Mouse (Mus musculus) fat pad, adult 2 months (tissue): ENCODE measurements around the gene Ntm.
A peak's percentile ranks its signal among the peaks of the same experiment; 100 is the strongest.

Experiments
- DNase-seq: peaks from one replicate; pipeline ENCODE4 v3.0.0-alpha.2; 2011; ENCODE audit warnings: low read depth, low spot score; ENCODE audit errors: extremely low read depth

Gene Ntm

DNA sequence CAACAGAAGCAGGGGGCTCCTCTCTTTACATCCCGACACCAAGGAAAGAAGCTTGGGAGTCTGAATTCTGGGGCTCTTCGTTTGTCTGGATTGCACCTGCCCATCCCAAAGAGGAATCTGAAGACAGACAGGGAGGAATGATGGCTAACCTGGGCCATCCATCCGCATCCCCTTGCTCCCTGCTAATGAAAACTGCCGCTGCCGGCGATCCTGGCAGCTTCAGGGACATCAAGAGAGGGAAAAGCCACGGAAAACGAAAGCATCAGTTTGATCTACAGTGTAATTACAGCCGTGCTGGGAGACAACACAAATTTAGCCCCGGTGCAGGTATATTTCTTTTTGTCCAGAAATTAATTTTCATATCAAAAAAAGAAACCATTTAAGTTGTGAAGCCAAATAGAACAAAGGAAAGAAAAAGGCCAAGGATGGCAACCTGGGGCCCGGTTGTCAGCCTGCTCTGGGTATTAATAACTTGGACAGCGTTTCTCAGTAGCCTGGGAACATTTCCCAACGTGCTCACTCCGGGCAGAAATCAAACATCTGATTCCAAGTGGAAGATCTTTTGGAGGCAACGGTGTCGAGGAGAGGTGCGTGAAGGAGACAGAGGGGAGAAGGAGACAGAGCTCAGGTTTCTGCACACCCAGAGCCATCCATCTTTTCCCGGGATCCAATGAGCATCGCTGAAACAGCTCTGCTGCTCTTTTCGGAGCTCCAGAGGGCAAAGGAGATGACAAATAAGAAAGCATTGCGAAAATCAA is 368.2 kb downstream of the Ntm start:
- DNase-seq = no peak

DNA sequence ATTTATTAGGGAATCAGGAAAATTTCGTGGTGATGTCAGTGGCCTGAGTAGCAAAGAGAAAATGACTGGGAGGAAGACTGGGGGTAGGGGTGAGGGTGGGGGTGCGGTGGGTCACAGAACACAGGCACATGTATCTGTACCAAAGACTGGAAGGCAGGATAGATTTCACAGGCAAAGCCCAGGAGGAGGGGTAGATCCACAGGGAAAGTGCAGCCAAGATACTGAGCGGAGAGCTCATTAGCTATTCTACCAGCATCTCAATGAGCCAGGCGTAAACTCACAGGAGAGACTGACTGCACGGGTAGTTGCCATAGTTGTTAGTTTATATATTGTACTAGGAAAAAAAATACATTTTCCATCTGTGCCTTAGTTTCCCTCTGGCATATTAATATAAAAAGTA is 375.6 kb downstream of the Ntm start:
- DNase-seq = no peak

DNA sequence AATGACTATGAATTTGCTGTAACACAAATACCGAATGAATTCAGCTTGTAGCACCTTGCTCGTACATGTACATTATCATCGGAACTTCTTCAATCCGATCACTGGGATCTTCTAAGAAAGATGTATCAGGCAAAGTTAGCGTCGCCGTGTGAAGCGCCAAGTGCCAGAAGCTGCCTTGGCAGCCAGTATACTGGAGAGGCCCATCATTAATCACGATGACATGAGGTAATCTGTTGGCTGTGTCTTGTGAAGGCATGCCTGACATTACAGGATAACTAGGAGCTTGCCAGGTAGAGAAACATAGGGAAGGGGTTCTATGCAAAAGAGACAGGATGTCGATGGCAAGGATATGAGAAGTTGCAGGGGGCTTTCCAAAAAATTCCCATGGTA is 376.6 kb downstream of the Ntm start:
- no peak for DNase-seq

DNA sequence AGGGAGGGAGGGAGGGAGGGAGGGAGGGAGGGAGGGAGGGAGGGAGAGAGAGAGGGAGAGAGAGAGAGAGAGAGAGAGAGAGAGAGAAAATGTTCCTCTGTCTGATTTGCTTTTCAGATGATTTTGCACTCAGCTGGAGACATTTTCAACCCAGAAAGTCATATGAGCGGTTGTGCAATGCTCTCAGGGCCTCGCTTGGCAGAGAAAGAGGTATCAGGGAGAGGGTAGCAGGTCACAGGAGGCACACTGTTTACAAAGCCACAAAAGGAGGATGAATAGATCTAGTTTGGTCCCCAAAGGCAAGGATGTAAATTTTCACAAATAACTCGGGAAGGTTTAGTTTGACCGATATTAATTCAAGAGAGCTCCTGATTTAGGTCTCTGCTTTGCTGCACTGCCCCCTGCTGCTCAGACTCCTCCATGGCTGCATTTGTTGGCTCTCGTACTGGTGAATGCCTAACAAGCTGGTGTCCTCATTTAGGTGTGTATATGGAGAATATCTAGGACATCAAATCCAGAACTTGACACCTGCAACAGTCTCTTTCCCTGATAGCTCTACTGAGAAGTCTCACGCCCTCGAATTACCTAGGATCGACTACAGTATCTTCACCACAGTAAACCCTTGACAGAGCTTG is 377.1 kb downstream of the Ntm start:
- no peak for DNase-seq

DNA sequence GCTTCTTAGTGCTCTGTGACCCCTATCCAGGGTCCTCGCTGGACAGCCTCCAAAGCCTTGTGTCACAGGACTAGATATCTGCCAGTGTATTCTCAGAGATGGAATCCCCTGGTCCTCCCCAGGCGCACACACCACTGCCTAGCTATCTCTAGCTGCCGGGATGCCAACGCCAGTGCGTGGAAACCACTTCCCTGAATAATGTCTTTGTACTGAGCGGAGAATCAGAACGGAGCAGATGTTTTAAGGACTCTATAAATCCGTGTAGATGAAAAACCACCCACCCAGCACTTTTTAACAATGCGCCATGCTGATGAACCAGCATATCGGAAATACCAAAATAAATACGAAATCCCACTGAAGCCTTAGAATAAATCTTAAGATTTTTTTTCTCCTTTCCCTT is 384.7 kb downstream of the Ntm start:
- DNase-seq = no peak

DNA sequence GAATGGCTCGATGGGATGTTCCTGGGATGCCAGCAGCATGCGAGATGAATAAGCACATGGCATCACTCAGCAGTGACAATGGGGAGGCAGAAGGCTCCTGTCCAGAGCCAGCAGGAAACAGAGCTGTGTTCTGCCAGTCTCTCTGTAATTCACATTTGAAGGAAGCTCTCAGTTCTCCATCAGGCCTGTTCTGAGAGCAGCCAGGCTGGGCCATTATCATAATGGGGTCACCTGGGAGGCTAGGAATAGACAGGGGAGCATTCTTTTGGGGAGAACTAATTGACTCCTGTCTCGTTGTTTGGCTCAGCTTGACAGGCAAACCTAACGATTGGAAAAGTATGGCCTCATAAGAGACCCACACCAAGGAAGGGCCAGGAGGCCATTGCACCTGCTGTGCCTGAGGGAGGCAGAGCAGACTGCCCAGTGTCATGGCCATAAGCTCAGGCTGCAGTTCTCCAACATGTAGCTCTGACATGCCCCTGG is 386.8 kb downstream of the Ntm start:
- no peak for DNase-seq

DNA sequence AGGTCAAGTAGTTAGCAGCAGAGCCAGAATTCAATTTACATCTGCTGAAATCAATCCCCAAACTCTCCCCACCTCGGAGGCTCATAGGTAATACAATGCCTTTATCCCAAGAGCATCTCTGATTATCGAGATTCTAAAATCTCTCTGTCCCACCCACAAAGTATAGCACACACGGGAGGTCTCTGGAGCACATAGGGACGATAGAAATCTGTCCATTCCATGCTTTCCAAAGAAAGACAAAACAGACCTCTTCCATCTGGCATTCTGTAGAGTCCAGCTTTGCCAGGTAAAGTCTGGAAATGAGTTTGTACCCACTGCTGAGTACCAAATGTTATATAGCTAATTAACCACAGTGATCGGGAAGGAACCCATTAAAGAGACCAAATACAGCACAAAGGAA is 388.4 kb downstream of the Ntm start:
- no peak for DNase-seq

DNA sequence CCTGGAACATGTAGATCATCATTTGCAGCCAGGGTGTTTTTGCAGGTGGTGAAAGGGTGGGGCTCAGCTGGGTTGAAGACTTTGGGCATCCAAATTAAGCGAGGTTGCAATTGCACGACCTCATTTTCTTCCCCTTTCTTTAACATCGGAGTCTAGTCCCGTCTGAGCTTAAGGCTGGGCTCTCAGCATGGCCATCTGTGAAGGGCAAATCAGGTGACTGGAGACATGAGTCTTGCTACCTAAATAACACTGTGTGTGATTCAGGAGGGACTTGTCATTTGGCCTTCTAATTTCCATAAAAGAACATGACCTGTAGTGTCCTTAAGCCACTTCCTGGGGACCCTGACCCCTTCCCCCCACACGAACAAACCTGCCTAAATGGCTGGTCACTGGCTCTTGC is 394.4 kb downstream of the Ntm start:
- no peak for DNase-seq

DNA sequence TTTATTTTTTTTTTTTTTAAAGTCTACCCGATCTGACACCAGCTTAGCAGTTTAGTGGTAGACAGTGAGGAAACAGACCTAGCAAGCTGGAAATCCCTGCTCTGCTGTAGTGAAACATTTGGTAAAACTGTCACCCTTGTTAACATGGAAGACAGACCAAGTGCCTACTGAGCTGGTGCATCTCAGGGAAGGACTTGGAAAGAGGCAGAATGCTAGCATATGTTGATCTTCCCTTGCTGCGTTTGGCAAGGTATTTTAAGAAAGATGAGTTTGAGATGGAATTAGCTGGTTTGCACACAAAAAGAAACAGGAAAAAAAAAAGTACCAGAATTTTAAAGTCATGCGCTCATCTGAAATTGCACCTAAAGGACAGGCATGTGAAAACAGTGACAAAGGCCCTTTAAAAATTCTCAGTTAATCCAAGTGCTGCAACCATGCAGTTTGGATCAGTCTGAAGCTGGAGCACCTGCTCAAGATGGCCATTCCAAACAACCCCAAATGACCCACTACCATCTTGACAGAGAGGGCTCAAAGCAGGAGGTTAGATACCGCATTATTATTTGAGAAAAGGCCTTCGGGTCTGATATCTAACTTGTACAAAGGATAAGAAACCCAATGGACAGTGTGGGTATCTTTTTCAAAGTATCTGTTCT is 400.4 kb downstream of the Ntm start:
- DNase-seq = no peak

DNA sequence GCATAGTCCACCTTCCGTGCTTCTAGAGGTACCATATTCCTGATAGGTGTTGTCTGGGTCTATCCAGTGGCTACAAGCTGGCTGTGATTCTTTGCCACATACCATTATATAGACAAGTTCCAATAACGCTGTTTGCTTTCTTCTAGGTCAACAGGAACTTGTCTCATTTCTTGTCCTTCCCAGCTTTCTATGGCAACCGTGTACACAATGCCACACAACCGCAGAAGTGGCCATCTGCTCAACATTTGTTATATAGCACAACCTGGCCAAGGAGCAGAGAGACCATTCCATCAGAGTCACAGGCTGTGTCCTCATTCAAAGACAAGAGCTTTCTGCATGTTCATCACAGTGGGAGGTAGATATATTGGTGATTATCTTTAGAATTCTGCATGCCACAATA is 404.0 kb downstream of the Ntm start:
- DNase-seq = no peak

DNA sequence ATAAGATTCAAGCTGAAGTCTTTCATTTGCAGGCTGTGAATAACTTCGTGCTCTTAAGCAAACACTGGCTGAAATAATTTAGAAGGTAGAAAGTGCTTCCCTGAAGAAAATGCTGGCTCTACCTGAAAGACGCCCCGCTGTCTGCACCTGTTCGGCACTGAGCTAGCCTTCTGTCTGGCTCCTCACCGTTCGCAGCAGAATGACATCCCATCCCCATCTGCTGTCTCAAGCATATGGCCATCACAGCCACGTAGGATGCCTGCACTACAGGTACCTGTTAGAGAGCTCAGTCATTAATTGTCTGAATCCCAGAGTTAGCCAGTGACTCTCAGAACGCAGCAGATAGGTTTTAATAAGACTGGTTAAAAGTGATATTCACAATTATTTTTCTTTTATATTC is 412.4 kb downstream of the Ntm start:
- no peak for DNase-seq

DNA sequence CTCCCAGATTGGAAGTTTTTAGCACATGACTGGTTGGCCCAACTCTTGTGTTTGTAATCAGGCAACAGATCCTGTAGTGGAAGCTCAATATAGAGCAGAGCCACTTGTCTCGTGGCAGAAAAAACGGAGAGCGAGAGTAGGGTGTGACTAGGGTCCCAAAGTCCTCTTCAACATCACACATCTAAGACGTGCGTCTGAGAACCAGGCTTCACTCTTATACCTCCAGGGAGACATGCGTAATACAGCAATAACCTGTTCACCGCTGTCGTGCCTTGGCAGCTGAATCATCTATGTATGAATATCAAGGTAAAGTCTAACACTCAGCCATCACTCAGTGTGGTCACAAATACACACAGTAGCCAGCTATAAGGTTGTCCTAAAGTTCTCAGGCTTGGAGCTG is 412.8 kb downstream of the Ntm start:
- no peak for DNase-seq

DNA sequence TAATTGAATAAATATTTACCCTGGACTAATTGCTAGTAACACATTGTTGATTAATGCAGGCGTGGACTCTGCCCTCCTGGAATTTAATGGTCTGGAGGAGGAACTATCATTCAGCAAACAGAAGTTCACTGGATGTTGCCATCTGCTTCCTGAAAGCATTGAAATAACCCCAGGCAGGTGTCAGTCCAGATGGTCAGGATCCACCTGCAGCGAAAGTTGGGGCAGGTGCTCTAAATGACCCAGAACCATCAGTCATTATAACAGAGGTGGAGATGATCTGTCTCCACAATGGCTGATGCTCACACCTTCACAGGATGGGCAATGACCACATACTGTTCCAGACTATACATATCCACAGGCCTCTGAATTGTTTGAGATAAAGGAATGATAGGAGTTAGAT is 426.5 kb downstream of the Ntm start:
- DNase-seq = no peak

DNA sequence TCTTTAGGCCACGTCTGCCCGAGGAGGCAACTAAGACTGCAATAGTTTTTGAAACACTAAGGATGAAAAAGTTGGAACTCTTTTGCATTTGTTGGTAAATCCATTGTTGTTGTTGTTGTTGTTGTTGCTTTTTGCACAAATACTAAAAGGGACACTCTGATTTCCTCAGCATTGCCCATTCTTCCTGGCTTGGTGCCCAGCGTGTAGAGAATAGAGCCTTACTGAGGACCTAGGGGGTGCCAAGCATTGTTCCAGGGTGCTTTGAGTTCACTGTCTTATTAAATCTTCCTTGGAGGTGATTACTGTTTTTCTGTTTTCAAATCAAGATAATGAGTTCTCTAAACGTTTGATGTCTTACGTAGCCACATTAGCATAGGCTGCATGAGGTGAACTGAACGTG is 428.2 kb downstream of the Ntm start:
- DNase-seq = no peak

DNA sequence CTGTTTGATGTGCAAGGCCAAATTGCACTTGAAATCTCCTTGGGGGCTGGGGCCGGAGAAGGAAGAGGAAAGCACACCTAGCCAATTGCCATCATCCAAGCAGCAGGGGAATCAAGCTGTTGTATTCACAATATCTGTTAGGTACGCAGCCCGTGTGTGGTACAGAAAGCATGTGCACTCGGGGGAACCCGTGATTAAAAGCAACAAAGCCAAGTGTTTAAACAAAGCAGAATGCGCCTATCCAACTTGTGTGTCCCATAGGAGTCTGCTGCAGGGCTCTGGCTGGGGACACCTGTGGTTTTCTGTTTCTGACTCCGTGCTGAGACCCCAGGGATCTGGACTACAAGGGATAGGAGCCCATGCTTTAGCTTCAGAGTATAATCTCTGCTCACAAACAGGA is 428.6 kb downstream of the Ntm start:
- DNase-seq = no peak

DNA sequence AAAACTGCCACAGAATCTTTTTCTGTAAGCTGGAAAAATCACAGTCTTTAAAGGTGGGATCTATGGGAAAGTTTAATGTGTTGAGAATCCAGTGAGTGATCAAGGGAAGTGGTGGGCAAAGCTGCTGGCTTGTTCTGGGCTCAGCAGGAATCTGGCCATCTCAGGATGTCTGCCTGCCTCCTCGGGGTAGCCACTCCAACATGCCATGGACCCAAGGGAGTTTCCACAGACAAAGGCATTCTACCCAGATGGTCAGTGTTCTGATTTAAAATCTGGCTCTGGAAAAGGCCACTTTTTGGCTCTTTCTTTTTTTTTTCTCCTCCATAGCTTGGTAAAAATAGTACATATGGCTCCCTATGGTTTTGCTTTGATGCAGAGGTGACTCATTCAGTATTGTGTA is 429.4 kb downstream of the Ntm start:
- DNase-seq = no peak

DNA sequence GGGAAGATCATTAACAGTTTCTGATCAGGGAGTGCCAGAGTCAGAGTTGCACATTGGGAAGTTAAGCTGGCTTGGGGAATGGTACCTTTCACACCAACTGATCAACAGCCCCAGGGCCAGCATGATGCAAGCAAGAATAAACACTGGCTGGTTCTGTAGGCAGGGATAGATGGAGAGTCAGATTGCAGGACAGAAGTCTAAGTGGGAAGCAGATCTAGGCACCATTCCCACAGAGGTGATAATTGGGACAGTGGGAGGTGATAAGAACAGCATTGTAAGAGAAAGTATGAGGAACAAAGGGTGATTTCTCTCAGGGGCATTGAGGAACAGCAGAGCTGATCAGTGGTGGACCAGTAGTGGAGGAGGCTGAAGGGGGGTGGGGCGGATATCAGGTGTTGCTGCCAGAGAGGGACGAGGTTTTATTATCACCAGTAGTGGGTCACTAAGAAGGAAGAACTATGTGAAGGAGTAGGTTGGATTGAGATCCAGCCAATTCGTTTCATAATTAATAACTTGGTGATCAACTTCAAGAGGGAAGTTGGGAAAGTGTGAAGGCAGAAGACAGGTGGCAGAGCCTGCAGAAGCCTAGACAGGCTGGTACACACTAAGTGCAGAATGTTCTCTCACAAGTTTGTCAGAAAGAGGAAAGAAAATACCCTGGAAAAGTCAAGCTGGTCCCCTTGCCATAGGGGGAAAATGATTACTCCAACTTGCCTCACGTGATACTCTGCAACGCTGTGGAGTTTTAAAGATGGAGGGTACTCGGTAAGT is 431.6 kb downstream of the Ntm start:
- peak; percentile 19 for DNase-seq

DNA sequence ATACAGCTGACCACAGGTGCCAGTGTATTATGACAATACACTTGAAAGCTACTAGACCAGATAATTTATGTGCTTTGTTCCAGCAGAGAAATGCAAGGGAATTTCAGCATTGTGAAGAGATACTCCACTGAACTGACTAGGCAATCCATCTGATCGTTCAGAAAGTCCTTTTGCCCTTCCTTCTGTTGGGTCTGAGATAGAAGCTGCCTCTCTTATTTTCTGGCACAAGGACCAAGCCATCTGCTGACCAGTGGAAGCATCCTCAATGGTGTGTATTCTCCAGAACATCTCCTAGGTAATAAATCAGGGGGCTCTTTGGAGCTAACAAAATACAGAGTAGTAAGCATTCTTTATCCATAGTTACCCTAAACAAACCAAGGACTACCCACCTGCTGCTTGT is 438.8 kb downstream of the Ntm start:
- DNase-seq = no peak

DNA sequence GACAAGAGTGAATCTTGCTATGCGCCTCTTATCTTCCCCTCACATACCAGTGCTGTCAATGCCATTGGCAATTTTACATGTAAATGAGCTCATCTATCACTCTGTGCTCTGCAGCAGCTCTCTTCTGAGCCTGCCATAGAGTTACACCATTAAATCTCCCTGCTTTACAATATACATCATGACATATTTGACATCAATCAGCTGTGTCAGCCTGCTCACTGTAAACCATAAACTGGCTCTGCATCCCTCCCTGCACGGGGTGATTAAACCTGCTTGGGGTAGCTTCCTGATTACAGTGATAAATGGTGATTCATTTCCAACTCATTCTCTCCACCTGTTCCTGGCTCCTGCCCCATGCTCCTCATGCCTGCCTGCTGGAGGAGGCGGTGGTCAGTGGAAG is 439.7 kb downstream of the Ntm start:
- no peak for DNase-seq

DNA sequence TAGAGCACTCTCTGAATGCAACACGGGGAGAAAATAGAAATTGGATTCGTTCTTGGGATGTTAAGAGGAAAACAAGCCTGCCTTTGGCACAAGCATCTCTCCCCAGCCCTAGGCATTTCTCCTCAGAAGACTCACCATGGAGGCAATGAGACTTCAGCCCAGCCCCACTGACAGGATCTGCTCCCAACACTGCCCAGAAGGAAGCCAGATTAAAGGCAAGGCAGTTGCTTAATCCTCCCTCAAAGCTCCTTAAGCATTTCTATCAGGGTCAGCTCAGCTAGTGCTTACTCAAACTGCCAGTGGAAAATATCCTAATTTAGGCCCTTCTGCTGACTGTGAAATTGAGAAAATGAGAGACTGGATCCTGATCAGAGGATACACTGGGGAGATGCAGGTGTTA is 443.8 kb downstream of the Ntm start:
- DNase-seq = no peak

DNA sequence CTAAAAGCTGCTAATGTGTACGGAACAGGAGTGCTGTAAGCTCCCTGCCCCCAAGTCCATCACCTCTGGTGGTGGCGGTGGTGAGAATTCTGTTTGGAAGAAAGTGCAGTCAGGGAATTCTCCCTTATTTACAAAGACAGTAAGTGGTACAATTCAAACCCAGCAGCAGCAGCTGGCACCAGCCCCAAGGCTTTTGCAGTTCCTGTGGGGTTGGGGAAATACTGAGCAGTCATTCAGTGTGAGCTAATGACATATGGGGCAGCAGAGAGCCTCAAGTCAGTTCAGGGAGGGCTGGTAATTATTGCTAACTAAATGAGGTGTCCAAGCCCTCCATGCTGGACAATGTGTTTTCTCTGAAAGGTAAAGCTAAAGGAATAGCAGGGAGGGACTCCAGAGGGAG is 446.3 kb downstream of the Ntm start:
- DNase-seq = no peak
